Mouse (Mus musculus): ENCODE data around the gene Kcnh3. TPM values are rescaled to one million over a fixed set of nuclear protein-coding genes. Genes with fewer than 3 reads are reported as not detected.
"Not testable (repeated sequence)": the region's sequence is repeated elsewhere in the genome, so short reads cannot be mapped to it uniquely, and the experiment has no call there.

Kcnh3 gene
- total RNA-seq, 2 experiments from 2014 or later = 3.8 to 6.7 TPM

DNA sequence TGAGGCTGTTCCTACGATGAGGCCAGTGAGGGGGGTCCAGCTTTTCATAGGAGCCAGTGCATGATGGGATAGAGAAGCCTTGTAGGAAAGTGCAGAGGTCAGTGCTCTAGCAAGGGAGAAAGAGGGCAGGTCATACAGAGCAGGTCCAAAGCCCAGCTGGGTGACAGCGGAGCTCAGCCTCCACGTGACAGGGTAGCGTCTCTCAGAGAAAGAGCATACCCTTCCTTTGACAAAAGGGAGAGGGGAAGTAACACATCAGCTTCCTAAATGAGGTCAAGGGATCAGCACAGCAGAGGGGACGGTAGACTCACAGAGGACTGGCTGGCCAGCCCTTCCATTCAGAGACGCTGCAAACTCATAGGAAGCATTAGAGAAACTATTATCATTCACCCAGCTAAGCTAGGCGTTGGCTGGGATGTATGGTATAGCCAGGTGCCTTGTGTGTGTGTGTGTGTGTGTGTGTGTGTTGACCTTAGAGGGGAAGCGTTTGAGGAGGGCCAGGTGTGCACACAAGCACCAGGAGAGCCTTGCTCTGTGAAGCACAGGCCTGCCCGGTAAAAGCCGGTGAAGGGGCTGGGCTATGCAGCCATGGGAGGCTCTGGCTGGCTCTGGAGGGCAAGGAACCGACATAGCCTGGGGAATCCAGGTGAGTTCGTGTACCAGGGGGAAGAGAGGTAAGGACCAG lies 9.8 kb downstream of the Kcnh3 start:
- DNase-seq (ENCODE audit: low spot score in 2 of 2) = no peak

DNA sequence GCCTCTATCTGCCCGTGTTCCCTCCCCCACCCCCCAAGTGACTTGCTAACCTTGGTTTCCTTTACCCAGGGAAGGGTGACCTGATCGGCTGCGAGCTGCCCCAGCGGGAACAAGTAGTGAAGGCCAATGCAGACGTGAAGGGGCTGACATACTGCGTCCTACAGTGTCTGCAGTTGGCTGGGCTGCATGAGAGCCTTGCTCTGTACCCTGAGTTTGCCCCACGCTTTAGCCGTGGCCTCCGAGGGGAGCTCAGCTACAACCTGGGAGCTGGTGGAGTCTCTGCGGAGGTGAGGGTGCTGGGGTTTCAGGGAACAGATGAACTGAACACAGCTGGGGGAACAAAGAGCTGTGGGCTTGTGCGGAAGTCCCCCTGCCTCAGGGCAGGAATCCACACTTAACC lies 13.3 kb downstream of the Kcnh3 start:
- DNase-seq (ENCODE audit: low spot score in 2 of 2) = no peak

DNA sequence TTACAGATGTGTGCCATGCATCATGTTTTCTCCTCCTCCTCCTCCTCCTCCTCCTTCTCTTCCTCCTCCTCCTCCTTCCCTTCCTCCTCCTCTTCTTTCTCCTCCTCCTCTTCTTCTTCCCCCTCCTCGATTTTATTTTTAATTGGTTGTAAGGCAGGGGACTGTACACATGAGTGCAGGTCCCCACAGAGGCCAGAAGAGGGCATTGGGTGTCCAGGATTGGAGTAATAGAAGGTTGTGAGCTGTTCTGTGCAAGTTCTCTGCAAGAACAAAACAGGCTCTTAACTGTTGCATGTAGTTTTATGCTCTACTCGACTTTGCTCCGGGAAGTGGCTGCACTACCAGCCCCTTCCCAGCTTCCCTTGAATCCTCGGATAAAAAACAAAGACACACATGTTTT lies 15.5 kb downstream of the Kcnh3 start:
- no peak for DNase-seq (ENCODE audit: low spot score in 2 of 2)

DNA sequence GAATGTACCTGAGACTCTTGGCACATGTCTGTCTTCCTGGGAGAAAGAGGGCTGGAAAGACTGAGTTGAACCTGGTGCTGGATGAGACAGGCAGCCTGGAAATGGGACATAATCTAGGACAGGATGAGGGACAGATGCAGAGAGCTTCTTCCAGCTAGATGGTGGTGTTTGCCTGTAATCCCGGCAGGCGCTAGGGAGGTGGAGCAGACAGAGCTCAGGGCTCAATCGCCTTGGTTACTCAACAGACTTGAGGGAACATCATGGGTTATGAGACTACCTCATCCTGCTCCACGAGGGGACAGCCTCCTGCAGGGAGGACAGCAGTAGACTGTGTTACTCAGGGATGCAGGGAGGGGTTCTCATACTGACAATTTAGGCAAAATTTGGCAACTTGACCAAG lies 16.6 kb downstream of the Kcnh3 start:
- no peak for DNase-seq (ENCODE audit: low spot score in 2 of 2)

DNA sequence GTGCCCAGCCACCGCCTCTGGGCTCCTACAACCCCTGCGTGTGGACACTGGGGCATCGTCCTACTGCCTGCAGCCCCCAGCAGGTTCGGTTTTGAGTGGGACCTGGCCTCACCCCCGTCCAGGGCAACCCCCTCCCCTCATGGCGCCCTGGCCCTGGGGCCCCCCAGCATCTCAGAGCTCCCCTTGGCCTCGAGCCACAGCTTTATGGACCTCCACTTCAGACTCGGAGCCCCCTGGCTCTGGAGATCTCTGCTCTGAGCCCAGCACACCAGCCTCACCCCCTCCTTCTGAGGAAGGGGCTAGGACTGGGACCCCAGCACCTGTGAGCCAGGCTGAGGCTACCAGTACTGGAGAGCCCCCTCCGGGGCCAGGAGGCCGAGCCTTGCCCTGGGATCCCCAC lies 17.4 kb downstream of the Kcnh3 start:
- DNase-seq (ENCODE audit: low spot score in 2 of 2) = no peak

DNA sequence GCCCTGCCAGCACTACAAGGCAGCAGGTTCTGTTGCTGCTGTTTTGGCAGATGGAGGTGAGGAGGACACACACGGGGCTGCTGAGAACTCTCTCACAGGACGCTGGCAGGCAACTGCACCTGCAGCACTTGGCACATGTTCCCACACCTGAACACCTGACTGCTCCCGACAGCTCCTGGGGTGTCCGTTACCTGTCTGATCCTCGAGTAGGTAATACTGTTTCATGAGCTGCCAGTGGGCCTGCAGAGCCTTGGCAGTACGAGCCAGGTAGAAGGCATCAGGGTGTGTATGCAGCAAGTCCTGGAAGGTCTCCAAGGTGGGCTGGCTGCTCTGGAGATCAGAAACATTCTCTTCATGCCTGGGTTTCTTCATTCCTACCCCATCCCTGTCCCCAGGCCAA lies 22.1 kb downstream of the Kcnh3 start:
- not testable (repeated sequence) for DNase-seq (ENCODE audit: low spot score in 2 of 2)

GRCm38 (mm10) chr15:99248972-99249371 lies 24.3 kb downstream of the Kcnh3 start:
- DNase-seq (ENCODE audit: low spot score in 2 of 2) = no peak

- DNase-seq (ENCODE audit: low spot score in 2 of 2) = no peak
These were observed 25.3 kb downstream of the Kcnh3 start for GRCm38 (mm10) chr15:99249938-99250337.

- DNase-seq (ENCODE audit: low spot score in 2 of 2) = not testable (repeated sequence)
These were observed 26.4 kb downstream of the Kcnh3 start for GRCm38 (mm10) chr15:99251111-99251510.

GRCm38 (mm10) chr15:99251626-99252380 lies 27.1 kb downstream of the Kcnh3 start, which contains the start of gene Mcrs1:
Gene Mcrs1, minus strand, starts transcription at chr15:99251961.
- peak; percentile 85 to 91 for DNase-seq (ENCODE audit: low spot score in 2 of 2)

DNA sequence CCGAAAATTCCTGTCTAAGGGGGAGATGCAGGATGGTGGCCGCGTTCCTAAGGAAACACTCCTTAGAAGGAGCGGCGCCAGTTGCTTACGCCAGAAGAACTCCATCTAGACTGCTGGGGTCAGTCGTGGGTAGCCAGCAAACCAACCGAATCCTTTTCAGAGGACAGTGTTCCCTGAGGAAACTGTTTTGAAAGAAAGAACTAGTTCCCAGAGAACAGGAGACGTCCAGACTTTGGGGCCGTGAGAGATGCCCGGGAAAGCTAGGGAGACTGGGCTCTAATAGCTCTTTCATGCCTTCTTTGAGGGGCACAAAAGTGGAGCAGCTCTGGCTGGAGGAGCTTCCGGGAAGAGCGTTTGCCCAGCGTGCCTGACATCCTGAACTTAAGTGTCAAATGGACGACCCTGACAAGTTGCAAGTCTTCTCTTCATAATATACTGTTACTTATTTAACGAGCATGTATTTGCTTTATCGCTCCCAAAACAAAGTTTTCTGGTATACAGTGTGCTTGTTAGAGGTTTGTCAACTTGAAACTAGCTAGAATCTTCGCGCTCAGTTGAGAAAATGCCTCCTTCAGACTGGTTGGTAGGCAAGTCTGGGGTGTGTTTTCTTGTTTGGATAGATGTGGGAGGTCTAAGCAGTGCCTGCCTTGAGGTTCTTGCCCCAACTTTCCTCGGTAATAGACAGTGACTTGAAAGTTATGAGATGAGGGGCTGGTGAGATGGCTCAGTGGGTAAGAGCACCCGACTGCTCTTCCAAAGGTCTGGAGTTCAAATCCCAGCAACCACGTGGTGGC lies 27.9 kb downstream of the Kcnh3 start:
- peak in 1 of 2 experiments; percentile 19 for DNase-seq (ENCODE audit: low spot score in 2 of 2)

- DNase-seq (ENCODE audit: low spot score in 2 of 2) = not testable (repeated sequence)
These were observed 28.5 kb downstream of the Kcnh3 start for GRCm38 (mm10) chr15:99253175-99253479.

- no peak for DNase-seq (ENCODE audit: low spot score in 2 of 2)
These were observed 29.1 kb downstream of the Kcnh3 start for GRCm38 (mm10) chr15:99253772-99254171.

- no peak for DNase-seq (ENCODE audit: low spot score in 2 of 2)
These were observed 29.9 kb downstream of the Kcnh3 start for GRCm38 (mm10) chr15:99254477-99255005.

DNA sequence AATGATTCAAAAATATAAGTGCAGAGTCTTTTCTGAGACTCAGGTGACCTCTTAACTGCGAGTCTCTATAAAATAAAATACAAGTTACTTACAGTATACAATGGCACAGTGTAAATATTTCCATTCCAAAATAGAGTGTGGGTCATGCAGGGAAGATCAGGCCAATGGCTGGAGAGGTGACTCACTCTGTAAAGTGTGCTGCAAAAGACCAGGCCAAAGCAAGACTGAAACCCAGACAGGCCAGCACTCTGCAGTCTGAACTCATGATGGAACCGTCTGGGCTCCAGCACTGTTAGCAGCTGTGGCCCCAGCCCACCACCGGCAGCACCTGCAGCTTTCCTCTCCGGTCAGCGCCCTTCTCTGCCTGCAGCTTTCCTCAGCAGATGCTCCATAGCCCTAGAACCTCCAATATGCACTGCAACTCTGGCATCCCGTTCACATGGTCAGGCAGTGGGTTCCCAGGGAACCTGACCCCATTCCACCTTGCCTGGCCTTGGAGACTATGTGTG lies 30.6 kb downstream of the Kcnh3 start:
- no peak for DNase-seq (ENCODE audit: low spot score in 2 of 2)

DNA sequence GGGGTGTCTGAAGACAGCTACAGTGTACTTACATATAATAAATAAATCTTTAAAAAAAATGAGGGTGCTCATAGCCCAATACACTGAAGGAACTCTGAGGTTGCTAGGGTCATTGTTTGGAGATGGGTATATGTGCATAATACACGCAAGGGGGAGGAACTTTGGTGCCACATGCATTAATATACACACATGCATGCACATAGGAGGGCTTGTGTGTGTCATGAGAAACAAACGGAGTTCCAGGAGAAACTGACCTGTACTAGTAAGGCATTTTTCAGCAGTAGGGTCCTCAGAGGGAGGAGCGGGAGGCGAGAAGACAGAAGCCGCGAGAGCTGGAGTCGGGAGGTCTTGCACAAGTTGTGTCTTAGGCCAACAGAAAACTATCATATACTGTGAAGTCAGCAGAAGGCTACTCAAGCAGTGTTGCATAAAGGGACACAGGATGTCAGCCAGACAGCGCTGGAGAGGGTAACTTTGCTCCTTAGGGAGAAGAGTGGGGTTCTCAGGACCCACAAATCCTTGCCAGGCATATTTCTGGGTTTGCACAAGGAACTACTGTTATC lies 34.6 kb downstream of the Kcnh3 start:
- DNase-seq (ENCODE audit: low spot score in 2 of 2) = no peak

GRCm38 (mm10) chr15:99259730-99260252 lies 35.1 kb downstream of the Kcnh3 start:
- peak in 1 of 2 experiments; percentile 65 for DNase-seq (ENCODE audit: low spot score in 2 of 2)

DNA sequence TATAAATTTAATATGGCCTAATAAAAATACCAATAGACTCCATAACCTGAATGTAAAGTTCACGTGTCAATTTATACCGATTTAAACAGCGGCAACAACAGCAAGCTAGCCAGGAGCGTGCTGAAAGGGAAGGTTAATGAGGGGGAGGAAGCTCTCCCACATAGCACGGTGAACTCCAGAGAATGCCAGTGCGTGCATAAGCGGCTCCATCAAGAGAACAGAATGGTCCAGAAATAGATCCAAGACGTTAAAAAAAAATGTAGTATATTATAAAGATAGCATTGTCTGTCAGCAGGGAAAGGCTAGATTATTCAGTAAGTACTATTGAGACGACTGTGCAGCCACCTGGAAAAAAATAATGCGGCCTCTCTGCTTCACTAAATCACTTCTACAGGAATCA lies 38.0 kb downstream of the Kcnh3 start:
- no peak for DNase-seq (ENCODE audit: low spot score in 2 of 2)

GRCm38 (mm10) chr15:99264363-99264762 lies 39.7 kb downstream of the Kcnh3 start:
- no peak for DNase-seq (ENCODE audit: low spot score in 2 of 2)

GRCm38 (mm10) chr15:99265679-99266078 lies 41.0 kb downstream of the Kcnh3 start:
- DNase-seq (ENCODE audit: low spot score in 2 of 2) = peak in 1 of 2 experiments; percentile 54

DNA sequence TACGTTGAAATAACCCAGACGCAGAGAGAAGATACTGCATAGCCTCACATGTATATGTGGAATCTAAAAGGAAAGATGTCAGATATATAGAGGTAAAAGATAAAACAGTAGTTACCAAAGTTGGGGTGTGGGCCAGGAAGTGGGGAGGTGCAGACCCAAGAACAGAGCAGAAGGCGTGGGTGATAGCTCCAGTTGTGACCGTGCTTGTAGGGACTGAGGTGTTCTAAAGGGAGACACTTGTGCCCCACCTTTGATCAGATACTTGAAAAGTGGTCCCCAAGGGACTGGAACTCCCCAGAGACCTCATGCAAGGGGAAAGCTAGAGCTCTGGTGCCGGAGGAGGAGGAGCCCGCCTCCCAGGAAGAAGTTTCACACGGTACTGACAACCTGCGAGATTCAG lies 51.4 kb downstream of the Kcnh3 start:
- DNase-seq (ENCODE audit: low spot score in 2 of 2) = no peak

Measured in adrenal gland, postnatal 4 days (tissue).